Mouse (Mus musculus) spleen, adult 2 months (tissue): ENCODE results near the gene Fam193b.

Source experiments
- CTCF ChIP-seq: fragments of 200-500 bp; IDR thresholded peaks from 2 replicates; pipeline ENCODE4 v1.5.1; 2011; ENCODE audit warnings: mild to moderate bottlenecking, inconsistent platforms; ENCODE audit not compliant: insufficient read depth, insufficient read length, insufficient replicate concordance; ENCODE audit errors: extremely low read depth
- POLR2A ChIP-seq: fragments of 200-500 bp; IDR thresholded peaks from 2 replicates; pipeline ENCODE4 v1.6.1; 2011; ENCODE audit warnings: low read depth, low read length, inconsistent platforms

DNA sequence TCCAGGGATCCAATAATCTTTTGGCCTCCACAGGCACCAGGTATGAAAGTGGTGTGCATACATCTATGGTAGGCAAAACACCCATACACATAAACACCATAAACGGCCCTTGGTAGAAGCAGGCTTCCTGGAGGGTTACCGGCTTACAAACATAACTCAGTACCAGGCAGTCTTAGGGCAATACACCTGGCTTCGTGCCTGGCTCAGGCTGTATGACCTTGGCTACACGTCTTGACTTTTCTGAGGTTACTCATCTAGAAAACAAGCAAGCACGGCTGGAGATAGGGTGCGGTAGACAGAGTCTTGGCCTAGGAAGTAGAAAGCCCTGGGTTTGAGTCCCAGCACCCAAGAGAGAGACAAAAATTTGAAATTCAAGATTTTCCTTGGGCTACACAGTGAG, 74.3 kb downstream of the Fam193b start:
- TF ChIP-seq CTCF (no peak), POLR2A (no peak)
